Mouse (Mus musculus): ENCODE measurements at regions not wholly inside any gene's neighbourhood (a gene's known extent, or its start where the extent isn't known, plus 50 kb on each side); places are given as distances from the start of the nearest gene placed in this dataset.

- DNase-seq (ENCODE audit: low read depth, low spot score), result no peak
Measured at GRCm38 (mm10) chr12:119028161-119028560, 61.9 kb upstream of the Abcb5 start.

- DNase-seq (ENCODE audit: low read depth, low spot score), result no peak
Measured at GRCm38 (mm10) chr12:119027701-119028100, 61.5 kb upstream of the Abcb5 start.

GRCm38 (mm10) chr12:119026311-119026710 lies 60.1 kb upstream of the Abcb5 start:
- DNase-seq (ENCODE audit: low read depth, low spot score), result peak; percentile 8

GRCm38 (mm10) chr12:119024063-119024462 lies 57.8 kb upstream of the Abcb5 start:
- no peak for DNase-seq (ENCODE audit: low read depth, low spot score)

Measured in CD4-positive helper T cell, adult 2 months (primary cell).